Mouse (Mus musculus) limb, embryonic 11.5 days (tissue): ENCODE measurements around the gene Mapk9. TPM values are rescaled to one million over a fixed set of nuclear protein-coding genes. Genes with fewer than 3 reads are reported as not detected.

Experiments used
- ATAC-seq: fragments of 200-750 bp; cut with Nextera tagmentation; 2 replicates; pipeline ENCODE4 v1.8.0; 2017; ENCODE audit warnings: low read depth; ENCODE audit not compliant: insufficient number of reproducible peaks, low FRiP score, low TSS enrichment
- DNase-seq: peaks from one replicate; pipeline ENCODE4 v3.0.0-alpha.2; 2015; ENCODE audit warnings: low spot score
- H3K27ac ChIP-seq: fragments of 300-500 bp; sonication (generic); replicated peaks from 2 replicates; pipeline ENCODE4 v1.5.1; 2014; ENCODE audit warnings: low read depth, mild to moderate bottlenecking, low read length
- H3K27me3 ChIP-seq: fragments of 300-500 bp; sonication (generic); 2 replicates; pipeline ENCODE4 v1.6.1; 2014; ENCODE audit warnings: mild to moderate bottlenecking, low read length, mixed read lengths; ENCODE audit not compliant: control insufficient read depth, insufficient read depth
- H3K36me3 ChIP-seq: fragments of 300-500 bp; sonication (generic); 2 replicates; pipeline ENCODE4 v1.6.1; 2014; ENCODE audit warnings: mild to moderate bottlenecking, low read length, moderate library complexity, mixed read lengths; ENCODE audit not compliant: control insufficient read depth, insufficient read depth
- H3K4me1 ChIP-seq: fragments of 300-500 bp; sonication (generic); 2 replicates; pipeline ENCODE4 v1.6.1; 2014; ENCODE audit warnings: low read length, mixed read lengths; ENCODE audit not compliant: control insufficient read depth, insufficient read depth
- H3K4me2 ChIP-seq: fragments of 300-500 bp; sonication (generic); 2 replicates; pipeline ENCODE4 v1.6.1; 2014; ENCODE audit warnings: low read depth, mild to moderate bottlenecking, moderate library complexity; ENCODE audit not compliant: severe bottlenecking
- H3K4me3 ChIP-seq: fragments of 300-500 bp; sonication (generic); 2 replicates; pipeline ENCODE4 v1.5.1; 2014; ENCODE audit warnings: low read depth, low read length
- H3K9ac ChIP-seq: fragments of 300-500 bp; sonication (generic); 2 replicates; pipeline ENCODE4 v1.6.1; 2014; ENCODE audit warnings: mild to moderate bottlenecking, low read length
- H3K9me3 ChIP-seq: fragments of 300-500 bp; sonication (generic); 2 replicates; pipeline ENCODE4 v1.6.1; 2016; ENCODE audit warnings: low read length; ENCODE audit not compliant: control insufficient read depth
- WGBS: fragments of 180-500 bp; shearing (Covaris S2); extraction: QIAGEN DNeasy Blood & Tissue Kit; methylation state at CpG from one replicate; pipeline ENCODE4 v1.1.7; 2014; 5-methylcytosine and 5-hydroxymethylcytosine counted together
- polyA plus RNA-seq: library from polyadenylated mRNA; unstranded; fragments of >200 nt; fragmentation: Nextera tagmentation; extraction: Ambion mirVana; gene quantifications from 2 replicates; pipeline ENCODE4 v1.2.1, GENCODE M21; 2014

Mapk9 gene
- polyA plus RNA-seq, 1 experiment from 2014 or later: 34.2 TPM

GRCm38 (mm10) chr11:49842718-49843117, 3.8 kb upstream of the Mapk9 start:
- no peak overlapping the region for H3K4me2 ChIP-seq
- ATAC-seq (no peak), DNase-seq (no peak)
- H3K27ac ChIP-seq: no peak overlapping the region
- no peaks in the 10 kb centered on the region for H3K27me3 ChIP-seq
- peaks cover 3% of the 10 kb centered on the region; the same call in 1 of the 2 replicates for H3K36me3 ChIP-seq
- WGBS: 60% methylated on average over 3 of the region's 3 CpGs
- no peak overlapping the region for H3K4me3 ChIP-seq
- H3K9me3 ChIP-seq: no peaks in the 10 kb centered on the region
- no peak overlapping the region for H3K9ac ChIP-seq
- peaks cover 4% of the 10 kb centered on the region; the same call in 1 of the 2 replicates for H3K4me1 ChIP-seq

DNA sequence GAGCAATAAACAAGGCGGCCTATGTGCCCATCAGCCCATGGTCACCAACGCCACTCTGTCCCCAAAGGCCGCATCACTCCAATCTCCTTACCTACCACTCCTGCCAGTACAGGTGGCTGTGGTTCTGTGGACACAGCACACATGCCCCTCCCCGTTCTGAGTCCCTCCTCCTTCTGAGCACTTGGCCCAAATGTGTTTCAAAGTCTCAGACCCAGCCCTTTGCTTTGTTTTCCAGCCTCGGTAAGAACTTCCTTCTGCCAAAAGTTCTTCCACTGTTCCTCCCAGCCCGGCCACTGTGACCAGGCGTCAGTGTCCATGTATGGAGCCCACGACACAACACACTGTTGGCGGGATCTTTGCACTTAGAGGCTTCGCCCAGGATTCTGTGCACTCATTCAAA, 2.2 kb upstream of the Mapk9 start:
- DNase-seq (no peak), ATAC-seq (no peak)
- no peak overlapping the region for H3K9ac ChIP-seq
- no peak overlapping the region for H3K4me3 ChIP-seq
- H3K4me1 ChIP-seq: peaks cover 8% of the 10 kb centered on the region; the same call in 1 of the 2 replicates
- 85% methylated on average over 10 of the region's 10 CpGs for WGBS
- H3K27ac ChIP-seq: no peak overlapping the region
- H3K36me3 ChIP-seq: no peaks in the 10 kb centered on the region
- H3K27me3 ChIP-seq: no peaks in the 10 kb centered on the region
- no peak overlapping the region for H3K4me2 ChIP-seq
- H3K9me3 ChIP-seq: no peaks in the 10 kb centered on the region

DNA sequence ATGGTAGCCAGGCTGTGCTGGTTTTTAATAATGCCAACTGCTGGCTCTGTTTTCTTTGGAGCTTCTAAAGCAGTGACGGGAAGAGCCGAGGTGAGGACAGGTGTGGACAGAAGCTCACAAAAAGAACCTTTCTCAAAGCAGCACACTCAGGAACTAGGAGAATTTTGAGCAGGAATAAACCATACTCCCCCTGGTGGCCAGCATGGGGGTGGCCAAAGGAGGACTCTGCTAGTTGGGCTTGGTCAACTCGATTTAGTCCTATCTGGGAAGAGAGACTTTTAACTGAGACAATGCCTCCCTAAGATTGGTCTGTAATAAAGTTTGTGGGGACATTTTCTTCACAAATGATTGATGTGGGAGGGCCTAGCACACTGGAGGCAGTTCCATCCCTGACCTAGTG, 1.6 kb upstream of the Mapk9 start:
- DNase-seq (peak; percentile 69), ATAC-seq (no peak)
- H3K27ac ChIP-seq: no peak overlapping the region
- no peaks in the 10 kb centered on the region for H3K27me3 ChIP-seq
- no peaks in the 10 kb centered on the region for H3K9me3 ChIP-seq
- no peak overlapping the region for H3K9ac ChIP-seq
- no peak overlapping the region for H3K4me2 ChIP-seq
- 46% methylated on average over 3 of the region's 3 CpGs for WGBS
- H3K4me3 ChIP-seq: no peak overlapping the region
- peaks cover 8% of the 10 kb centered on the region; the same call in 1 of the 2 replicates for H3K4me1 ChIP-seq
- no peaks in the 10 kb centered on the region for H3K36me3 ChIP-seq

DNA sequence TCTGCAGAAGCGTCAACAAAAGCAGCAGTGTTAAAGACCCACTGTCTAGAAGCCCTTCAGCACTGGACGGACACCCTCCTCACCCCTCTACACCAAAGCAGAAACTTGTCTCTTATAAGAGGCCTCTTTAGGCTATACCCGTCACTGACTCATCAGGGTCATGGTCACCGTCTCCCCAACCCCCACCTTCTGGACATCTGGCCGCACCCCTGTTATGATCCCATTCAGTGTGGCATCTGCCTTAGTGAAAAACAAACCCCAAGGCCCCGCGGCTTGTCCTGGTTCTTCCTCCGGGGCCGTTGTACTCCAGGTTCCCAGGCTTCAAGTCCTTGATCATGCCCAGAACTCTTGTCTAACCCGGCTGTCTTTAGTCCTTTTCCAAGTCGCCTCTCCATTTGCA, 593 bp upstream of the Mapk9 start:
- Histone ChIP-seq H3K4me3 (peak overlapping the region; percentile 79), H3K27ac (0 out of 2 replicates have a peak overlapping the region, but pooled peaks have one; percentile 14), H3K36me3 (no peaks in the 10 kb centered on the region), H3K9ac (peak overlapping the region; percentile 61), H3K9me3 (no peaks in the 10 kb centered on the region), H3K4me2 (peak overlapping the region; percentile 90), H3K27me3 (no peaks in the 10 kb centered on the region), H3K4me1 (peaks cover 8% of the 10 kb centered on the region; the same call in 1 of the 2 replicates)
- DNase-seq (no peak), ATAC-seq (no peak)
- 41% methylated on average over 11 of the region's 11 CpGs for WGBS

- H3K4me2 ChIP-seq: peak overlapping the region; percentile 90
- peak overlapping the region; percentile 88 for H3K9ac ChIP-seq
- peaks cover 8% of the 10 kb centered on the region; the same call in 1 of the 2 replicates for H3K4me1 ChIP-seq
- no peaks in the 10 kb centered on the region for H3K9me3 ChIP-seq
- H3K36me3 ChIP-seq: no peaks in the 10 kb centered on the region
- peak overlapping the region; percentile 71; the same call in 1 of the 2 replicates for H3K27ac ChIP-seq
- H3K4me3 ChIP-seq: peak overlapping the region; percentile 79
- H3K27me3 ChIP-seq: no peaks in the 10 kb centered on the region
- no peak for ATAC-seq
- DNase-seq: no peak
- WGBS: 9% methylated on average over 29 of the region's 29 CpGs
These were observed 690 bp downstream of the Mapk9 start for GRCm38 (mm10) chr11:49847071-49847810.

DNA sequence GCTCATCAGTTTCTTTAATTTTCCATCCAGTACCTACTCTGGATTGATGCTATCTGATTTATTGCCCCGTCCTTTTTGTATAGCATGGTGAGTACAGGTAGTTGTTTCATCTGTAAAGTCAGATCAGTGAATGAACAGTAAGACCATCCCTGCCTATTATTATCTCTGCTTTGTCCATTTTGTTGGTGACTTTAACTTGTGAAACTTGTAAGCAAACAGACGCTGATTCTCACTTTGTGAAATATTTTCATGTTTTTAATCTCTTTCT, 1.2 kb downstream of the Mapk9 start:
- WGBS: 83% methylated on average over 2 of the region's 2 CpGs
- no peaks in the 10 kb centered on the region for H3K36me3 ChIP-seq
- H3K27me3 ChIP-seq: no peaks in the 10 kb centered on the region
- H3K9me3 ChIP-seq: no peaks in the 10 kb centered on the region
- no peak for DNase-seq
- H3K4me2 ChIP-seq: peak overlapping the region; percentile 90
- no peak overlapping the region for H3K9ac ChIP-seq
- no peak overlapping the region; the same call in 1 of the 2 replicates for H3K4me3 ChIP-seq
- ATAC-seq: no peak
- no peak overlapping the region for H3K27ac ChIP-seq
- H3K4me1 ChIP-seq: peaks cover 8% of the 10 kb centered on the region; the same call in 1 of the 2 replicates

DNA sequence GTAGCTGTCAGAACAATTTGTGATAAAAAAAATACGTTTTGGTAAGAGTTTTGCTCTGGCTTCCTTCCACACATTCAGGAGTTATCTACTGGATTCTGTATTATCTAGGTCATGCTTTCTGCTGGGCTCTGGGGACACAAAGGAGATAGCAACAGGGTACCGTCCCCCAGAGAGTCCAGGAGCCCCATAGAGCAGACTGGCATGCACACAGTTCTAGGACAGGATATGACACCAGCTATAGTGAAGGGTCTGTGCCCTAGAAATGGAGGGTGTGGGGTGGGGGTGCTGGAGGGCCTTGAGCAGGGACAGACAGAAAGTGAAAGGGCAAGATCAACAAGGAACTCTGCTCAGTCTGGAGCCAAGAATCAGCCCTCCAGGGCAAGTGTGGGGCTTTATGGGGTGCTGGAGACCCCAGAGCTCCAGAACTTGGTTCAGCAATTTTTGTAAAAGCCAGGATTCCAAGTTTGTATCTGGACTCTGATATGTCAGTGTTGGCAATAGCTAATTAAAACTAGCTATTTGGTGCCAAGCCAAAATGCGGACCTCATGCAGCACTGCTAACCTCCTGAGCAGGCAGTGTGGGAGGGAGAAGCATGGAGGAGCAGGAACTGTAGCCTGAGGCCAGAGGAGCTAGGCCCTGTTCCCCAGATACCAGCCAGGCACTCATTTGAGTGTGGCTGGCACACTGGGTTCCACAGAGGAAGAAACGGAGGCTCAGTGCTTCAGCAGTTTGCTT, 1.7 kb downstream of the Mapk9 start:
- no peak for ATAC-seq
- H3K9ac ChIP-seq: no peak overlapping the region
- DNase-seq: no peak
- H3K9me3 ChIP-seq: no peaks in the 10 kb centered on the region
- H3K27me3 ChIP-seq: no peaks in the 10 kb centered on the region
- H3K4me3 ChIP-seq: no peak overlapping the region
- peaks cover 8% of the 10 kb centered on the region; the same call in 1 of the 2 replicates for H3K4me1 ChIP-seq
- no peaks in the 10 kb centered on the region for H3K36me3 ChIP-seq
- 79% methylated on average over 4 of the region's 4 CpGs for WGBS
- H3K27ac ChIP-seq: no peak overlapping the region
- no peak overlapping the region for H3K4me2 ChIP-seq

GRCm38 (mm10) chr11:49850331-49850730, 3.8 kb downstream of the Mapk9 start:
- Histone ChIP-seq H3K9me3 (no peaks in the 10 kb centered on the region), H3K27me3 (no peaks in the 10 kb centered on the region), H3K27ac (no peak overlapping the region), H3K4me1 (peaks cover 8% of the 10 kb centered on the region; the same call in 1 of the 2 replicates), H3K36me3 (no peaks in the 10 kb centered on the region), H3K4me3 (no peak overlapping the region), H3K4me2 (no peak overlapping the region), H3K9ac (no peak overlapping the region)
- WGBS: 93% methylated on average over 7 of the region's 7 CpGs
- ATAC-seq (no peak), DNase-seq (no peak)
